Mouse (Mus musculus): Measurements from ENCODE around the gene Pidd1. TPM values are rescaled to one million over a fixed set of nuclear protein-coding genes. Genes with fewer than 3 reads are reported as not detected.
A peak's percentile ranks its signal among the peaks of the same experiment; 100 is the strongest.

Gene Pidd1
- polyA plus RNA-seq, 1 experiment = 5.6 TPM

- Histone ChIP-seq H3K4me1 (ENCODE audit: control insufficient read depth, insufficient read depth, low read length) (peaks cover 12% of the 10 kb centered on the region), H3K36me3 (ENCODE audit: control insufficient read depth, insufficient read depth, low read length) (no peaks in the 10 kb centered on the region), H3K27me3 (ENCODE audit: control insufficient read depth, insufficient read depth, low read length) (no peaks in the 10 kb centered on the region), H3K4me3 (ENCODE audit: control insufficient read depth, low read depth, low read length) (no peak overlapping the region), H3K27ac (ENCODE audit: control insufficient read depth, insufficient read depth, low read depth, low read length) (no peak overlapping the region)
- TF ChIP-seq POLR2A (IDR thresholded peaks at IDR 0.05; ENCODE audit: control insufficient read depth, low read depth, low read length) (no peak), CTCF (IDR thresholded peaks at IDR 0.05; ENCODE audit: control insufficient read depth, insufficient read depth, insufficient replicate concordance, low read depth, low read length) (no peak)
Observed at GRCm38 (mm10) chr7:141439140-141439679, 4.6 kb downstream of the Pidd1 start.

GRCm38 (mm10) chr7:141438201-141438968 lies 5.4 kb downstream of the Pidd1 start:
- no peaks in the 10 kb centered on the region for H3K36me3 ChIP-seq (ENCODE audit: control insufficient read depth, insufficient read depth, low read length)
- peaks cover 5% of the 10 kb centered on the region; the same call in 1 of the 2 replicates for H3K4me1 ChIP-seq (ENCODE audit: control insufficient read depth, insufficient read depth, low read length)
- TF ChIP-seq POLR2A (IDR thresholded peaks at IDR 0.05; ENCODE audit: control insufficient read depth, low read depth, low read length) (no peak), CTCF (IDR thresholded peaks at IDR 0.05; ENCODE audit: control insufficient read depth, insufficient read depth, insufficient replicate concordance, low read depth, low read length) (no peak)
- H3K4me3 ChIP-seq (ENCODE audit: control insufficient read depth, low read depth, low read length) = no peak overlapping the region
- no peaks in the 10 kb centered on the region for H3K27me3 ChIP-seq (ENCODE audit: control insufficient read depth, insufficient read depth, low read length)
- H3K27ac ChIP-seq (ENCODE audit: control insufficient read depth, insufficient read depth, low read depth, low read length) = no peak overlapping the region

- Histone ChIP-seq H3K4me1 (ENCODE audit: control insufficient read depth, insufficient read depth, low read length) (peaks cover 3% of the 10 kb centered on the region; the same call in 1 of the 2 replicates), H3K36me3 (ENCODE audit: control insufficient read depth, insufficient read depth, low read length) (no peaks in the 10 kb centered on the region), H3K27me3 (ENCODE audit: control insufficient read depth, insufficient read depth, low read length) (no peaks in the 10 kb centered on the region), H3K27ac (ENCODE audit: control insufficient read depth, insufficient read depth, low read depth, low read length) (no peak within 1 kb of the TSS), H3K4me3 (ENCODE audit: control insufficient read depth, low read depth, low read length) (peak within 1 kb of the TSS; percentile 78)
- peak; percentile 28; the same call in 1 of the 2 replicates for TF ChIP-seq CTCF (IDR thresholded peaks at IDR 0.05; ENCODE audit: control insufficient read depth, insufficient read depth, insufficient replicate concordance, low read depth, low read length)
- TF ChIP-seq POLR2A (IDR thresholded peaks at IDR 0.05; ENCODE audit: control insufficient read depth, low read depth, low read length) = no peak
Observed at GRCm38 (mm10) chr7:141437178-141438120, 6.4 kb downstream of the Pidd1 start, which contains the start of gene Slc25a22. Gene Slc25a22 (minus strand): TSS chr7:141437892.

GRCm38 (mm10) chr7:141436523-141436892 lies 7.3 kb downstream of the Pidd1 start:
- no peaks in the 10 kb centered on the region for H3K36me3 ChIP-seq (ENCODE audit: control insufficient read depth, insufficient read depth, low read length)
- no peaks in the 10 kb centered on the region for H3K27me3 ChIP-seq (ENCODE audit: control insufficient read depth, insufficient read depth, low read length)
- TF ChIP-seq CTCF (IDR thresholded peaks at IDR 0.05; ENCODE audit: control insufficient read depth, insufficient read depth, insufficient replicate concordance, low read depth, low read length) = no peak
- no peak for TF ChIP-seq POLR2A (IDR thresholded peaks at IDR 0.05; ENCODE audit: control insufficient read depth, low read depth, low read length)
- H3K4me1 ChIP-seq (ENCODE audit: control insufficient read depth, insufficient read depth, low read length) = peaks cover 3% of the 10 kb centered on the region; the same call in 1 of the 2 replicates
- no peak overlapping the region for H3K4me3 ChIP-seq (ENCODE audit: control insufficient read depth, low read depth, low read length)
- H3K27ac ChIP-seq (ENCODE audit: control insufficient read depth, insufficient read depth, low read depth, low read length) = no peak overlapping the region

GRCm38 (mm10) chr7:141435856-141436522 lies 7.8 kb downstream of the Pidd1 start:
- Histone ChIP-seq H3K27ac (ENCODE audit: control insufficient read depth, insufficient read depth, low read depth, low read length) (no peak overlapping the region), H3K36me3 (ENCODE audit: control insufficient read depth, insufficient read depth, low read length) (no peaks in the 10 kb centered on the region), H3K4me3 (ENCODE audit: control insufficient read depth, low read depth, low read length) (no peak overlapping the region), H3K4me1 (ENCODE audit: control insufficient read depth, insufficient read depth, low read length) (peaks cover 3% of the 10 kb centered on the region; the same call in 1 of the 2 replicates), H3K27me3 (ENCODE audit: control insufficient read depth, insufficient read depth, low read length) (no peaks in the 10 kb centered on the region)
- TF ChIP-seq CTCF (IDR thresholded peaks at IDR 0.05; ENCODE audit: control insufficient read depth, insufficient read depth, insufficient replicate concordance, low read depth, low read length) (no peak), POLR2A (IDR thresholded peaks at IDR 0.05; ENCODE audit: control insufficient read depth, low read depth, low read length) (no peak)

GRCm38 (mm10) chr7:141435129-141435855 lies 8.5 kb downstream of the Pidd1 start:
- H3K27me3 ChIP-seq (ENCODE audit: control insufficient read depth, insufficient read depth, low read length) = no peaks in the 10 kb centered on the region
- H3K27ac ChIP-seq (ENCODE audit: control insufficient read depth, insufficient read depth, low read depth, low read length) = no peak overlapping the region
- no peaks in the 10 kb centered on the region for H3K36me3 ChIP-seq (ENCODE audit: control insufficient read depth, insufficient read depth, low read length)
- no peak for TF ChIP-seq CTCF (IDR thresholded peaks at IDR 0.05; ENCODE audit: control insufficient read depth, insufficient read depth, insufficient replicate concordance, low read depth, low read length)
- 0 out of 2 replicates have a peak, but pooled peaks have one; percentile 26 for TF ChIP-seq POLR2A (IDR thresholded peaks at IDR 0.05; ENCODE audit: control insufficient read depth, low read depth, low read length)
- peaks cover 3% of the 10 kb centered on the region; the same call in 1 of the 2 replicates for H3K4me1 ChIP-seq (ENCODE audit: control insufficient read depth, insufficient read depth, low read length)
- H3K4me3 ChIP-seq (ENCODE audit: control insufficient read depth, low read depth, low read length) = peak overlapping the region; percentile 47

Data from testis, adult 2 months (tissue).